ENCODE assay signal across 15 mouse cellular contexts in genomic region chr3:149342511-149342910, GRCm38 (mm10).
"Had no signal": no experiment of that assay in that cellular context is flagged by ENCODE, and none has a peak within 500 bp of the region (broad histone marks: within the 10 kb centered on the region; RNA-seq: fewer than 3 reads in every experiment).

No protein-coding gene starts in this region.

- H3K4me1 ChIP-seq: liver, embryonic 13.5 days; megakaryocyte, embryonic 14.5 days; midbrain, embryonic 15.5 days; neural tube, embryonic 12.5 days had no signal

- H3K4me2 ChIP-seq: limb, embryonic 12.5 days; liver, embryonic 13.5 days; lung, embryonic 15.5 days; midbrain, embryonic 11.5 days; midbrain, embryonic 15.5 days; neural tube, embryonic 12.5 days had no signal

- H3K27ac ChIP-seq: limb, embryonic 12.5 days; liver, embryonic 13.5 days; lung, embryonic 15.5 days; macrophage; midbrain, embryonic 15.5 days; neural tube, embryonic 12.5 days had no signal

- H3K36me3 ChIP-seq: limb, embryonic 12.5 days; liver, embryonic 13.5 days; lung, embryonic 15.5 days; midbrain, embryonic 15.5 days; neural tube, embryonic 12.5 days had no signal

- H3K9ac ChIP-seq: limb, embryonic 12.5 days; liver, embryonic 13.5 days; liver, postnatal 0 days; lung, embryonic 15.5 days; midbrain, embryonic 15.5 days; neural tube, embryonic 12.5 days had no signal

- H3K4me3 ChIP-seq: limb, embryonic 12.5 days; liver, embryonic 13.5 days; lung, embryonic 15.5 days; megakaryocyte, embryonic 14.5 days; midbrain, embryonic 15.5 days; neural tube, embryonic 12.5 days had no signal

- H3K9me3 ChIP-seq: limb, embryonic 12.5 days; liver, embryonic 13.5 days; lung, embryonic 15.5 days; midbrain, embryonic 15.5 days; neural tube, embryonic 12.5 days had no signal

- H3K27me3 ChIP-seq: limb, embryonic 12.5 days; liver, embryonic 13.5 days; lung, embryonic 15.5 days; megakaryocyte, embryonic 14.5 days; midbrain, embryonic 15.5 days; neural tube, embryonic 12.5 days had no signal

- ATAC-seq: liver, postnatal 0 days; midbrain, embryonic 15.5 days had no signal

- DNase-seq: kidney, adult 8-10 months; kidney, postnatal 25 days; liver; liver, embryonic 13.5 days; liver, postnatal 0 days; lung, postnatal 14 days; right cerebral cortex, postnatal 25 days; thymus, postnatal 36 days had no signal
